Mouse (Mus musculus) thymus, postnatal 0 days (tissue): ENCODE measurements around the gene Kif3a. TPM values are rescaled to one million over a fixed set of nuclear protein-coding genes. Genes with fewer than 3 reads are reported as not detected.
"Not testable (repeated sequence)": the region's sequence is repeated elsewhere in the genome, so short reads cannot be mapped to it uniquely, and the experiment has no call there.

Source experiments
- DNase-seq: peaks from one replicate; pipeline ENCODE4 v3.0.0-alpha.2; 2015; ENCODE audit warnings: low spot score
- polyA plus RNA-seq: library from polyadenylated mRNA; unstranded; fragments of >200 nt; fragmentation: Nextera tagmentation; extraction: Ambion mirVana; gene quantifications from 2 replicates; pipeline ENCODE4 v1.2.1, GENCODE M21; 2015

The Kif3a gene
- polyA plus RNA-seq, 1 experiment from 2014 or later = 23.8 TPM

DNA sequence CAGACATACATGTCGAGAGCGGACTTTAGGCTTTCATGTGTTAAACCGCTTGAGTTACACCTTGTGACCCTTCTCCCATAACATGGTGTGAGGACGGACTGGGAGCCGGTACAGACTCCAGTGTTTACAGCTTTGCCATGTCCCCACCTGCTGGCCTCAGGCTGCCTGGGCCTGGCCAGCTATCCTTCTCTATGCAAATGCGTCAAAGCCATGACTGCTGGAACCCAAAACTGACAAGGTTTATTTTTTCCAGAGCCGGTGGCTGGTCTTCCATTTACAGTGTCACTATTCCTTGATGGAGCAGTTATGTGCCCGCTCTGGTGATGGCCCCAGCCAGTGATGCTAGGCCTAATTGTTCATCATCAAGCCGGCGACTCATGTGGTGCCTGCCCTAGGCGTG is 26.0 kb upstream of the Kif3a start:
- no peak for DNase-seq

DNA sequence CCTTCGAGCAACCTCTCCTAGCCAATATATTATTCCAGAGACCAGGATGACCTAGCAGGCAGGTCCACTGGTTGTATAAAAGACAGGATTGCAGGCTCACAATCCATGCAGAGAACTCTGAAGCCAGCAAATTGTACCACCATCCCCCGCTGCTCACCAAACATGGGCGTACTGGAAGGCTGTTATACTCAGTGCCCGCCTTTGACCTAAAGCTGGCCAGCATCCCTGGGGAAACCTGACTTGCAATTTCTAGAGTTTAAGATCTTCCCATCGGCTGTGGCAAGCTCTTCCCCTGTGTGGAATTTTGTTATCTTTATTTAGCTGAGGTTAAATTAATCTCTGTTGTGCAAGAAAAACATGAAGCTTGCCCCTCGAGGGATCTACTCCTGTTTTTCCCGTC is 24.2 kb upstream of the Kif3a start:
- no peak for DNase-seq

DNA sequence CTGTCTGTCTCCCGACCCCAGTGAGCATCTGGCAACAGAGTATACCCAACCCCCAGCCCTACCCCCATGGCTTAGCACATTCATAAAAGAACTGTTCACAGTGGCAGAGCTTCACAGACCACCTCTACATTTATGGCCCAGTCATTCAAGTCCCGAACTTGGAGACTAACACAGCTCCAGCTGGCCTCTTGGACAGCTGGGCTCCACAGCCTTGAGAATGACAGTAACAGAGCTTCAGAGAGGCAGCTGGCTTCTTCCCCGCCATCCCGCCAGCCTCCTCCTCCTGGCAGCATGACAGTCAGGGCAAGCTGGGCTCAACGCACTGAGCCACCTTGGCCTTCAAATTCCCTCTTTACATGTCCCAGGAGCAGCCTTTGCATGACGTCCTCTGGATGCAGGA is 20.9 kb upstream of the Kif3a start:
- no peak for DNase-seq

DNA sequence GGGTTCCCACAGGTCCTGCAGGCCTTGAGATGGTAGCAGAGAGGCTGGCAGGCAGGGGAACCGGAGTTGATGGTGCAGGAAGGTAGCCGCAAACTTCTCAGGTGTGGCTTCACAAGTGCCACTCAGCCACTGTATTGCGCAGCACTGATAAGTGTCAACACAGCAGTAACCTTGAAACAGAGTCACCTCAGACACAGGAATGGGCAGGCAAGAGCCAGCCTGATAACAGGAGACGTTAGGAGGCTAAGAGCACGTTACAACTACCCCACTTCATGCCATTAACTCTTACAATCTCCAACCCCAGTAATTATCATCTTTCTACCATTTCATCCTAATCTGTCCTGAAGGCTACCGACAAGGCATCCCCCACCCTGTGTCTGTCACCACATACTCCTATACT is 19.6 kb upstream of the Kif3a start:
- no peak for DNase-seq

DNA sequence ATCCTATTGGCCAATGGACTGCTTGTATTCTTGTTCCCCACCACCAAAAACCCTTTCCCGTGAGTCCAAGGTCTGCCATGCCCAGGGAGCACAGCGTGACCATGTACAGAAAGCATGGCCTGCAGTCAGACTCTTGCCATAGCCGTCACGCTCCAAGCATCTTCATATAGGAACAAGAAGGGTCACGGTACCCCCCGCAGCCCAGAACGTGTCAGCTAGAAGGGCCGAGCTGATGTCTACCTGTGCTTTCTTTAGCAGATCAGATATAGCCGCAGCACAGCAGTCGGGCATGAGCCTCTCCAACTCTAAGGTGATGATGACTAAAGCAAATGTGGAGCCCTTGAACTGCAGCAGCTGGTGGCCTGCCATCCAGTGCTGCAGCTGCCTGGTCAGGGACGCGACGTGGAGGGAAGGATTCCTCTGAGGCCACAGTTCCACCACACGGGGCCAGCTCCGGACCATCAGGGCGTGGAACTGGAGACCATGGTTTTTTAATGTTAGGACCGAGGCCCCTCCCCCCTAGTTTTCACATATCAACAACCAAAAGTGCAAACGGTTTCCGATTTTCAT is 19.1 kb upstream of the Kif3a start:
- no peak for DNase-seq

DNA sequence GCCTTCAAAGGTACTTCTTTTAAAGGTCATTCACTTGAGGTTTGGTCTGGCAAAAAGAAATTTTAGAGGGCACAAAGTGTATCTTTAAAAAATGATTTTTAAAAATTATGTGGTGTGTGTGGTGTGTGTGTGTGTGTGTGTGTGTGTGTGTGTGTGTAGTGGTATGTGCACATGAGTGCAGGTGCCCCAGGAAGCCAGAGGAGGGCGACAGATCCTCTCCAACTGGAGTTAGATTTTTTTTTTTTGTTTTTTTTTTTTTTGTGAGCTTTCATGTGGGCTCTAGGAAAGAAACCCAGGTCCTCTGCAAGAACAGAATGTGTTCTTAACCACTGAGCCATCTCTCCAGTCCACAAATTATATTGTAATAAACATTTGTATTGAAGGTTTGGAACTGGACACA is 16.5 kb upstream of the Kif3a start:
- DNase-seq = no peak

DNA sequence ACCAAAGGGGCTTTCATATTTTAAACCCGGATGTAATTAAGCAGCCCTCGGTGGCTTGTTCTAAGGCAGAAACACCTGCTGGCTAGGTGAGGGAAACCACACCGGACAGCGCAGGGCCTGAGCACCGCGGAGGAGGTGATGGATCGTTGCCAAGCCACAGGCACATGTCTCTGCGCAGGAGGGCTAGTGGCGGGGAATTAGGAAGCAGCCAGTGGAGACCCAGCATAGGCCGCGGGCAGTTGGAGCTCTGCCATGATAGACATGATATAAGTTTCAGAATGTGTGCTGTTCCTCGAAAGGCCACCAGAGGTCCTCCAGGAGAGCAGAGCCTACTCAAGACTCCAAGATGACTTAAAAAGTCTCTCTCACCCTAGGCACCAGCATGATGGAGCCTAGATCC is 15.4 kb upstream of the Kif3a start:
- peak; percentile 11 for DNase-seq

DNA sequence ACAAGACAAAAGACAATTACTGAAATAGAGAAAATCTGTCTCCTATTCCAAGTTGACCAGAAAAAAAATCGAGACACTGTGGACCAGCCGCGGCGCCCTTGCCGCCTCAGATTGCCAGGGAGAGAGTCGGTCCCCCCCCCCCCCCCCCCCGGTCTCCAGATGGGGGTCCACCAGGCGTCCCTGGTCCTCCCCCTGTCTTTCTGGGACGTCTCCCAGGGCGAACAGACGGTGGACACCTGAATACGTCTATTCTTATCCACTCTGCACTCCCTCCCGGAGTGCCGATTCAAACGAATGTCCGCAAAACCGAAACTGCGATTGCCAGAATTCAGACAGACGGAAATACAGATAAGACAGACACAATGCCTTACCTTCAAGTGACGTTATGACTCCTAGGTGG is 10.7 kb upstream of the Kif3a start:
- not testable (repeated sequence) for DNase-seq

DNA sequence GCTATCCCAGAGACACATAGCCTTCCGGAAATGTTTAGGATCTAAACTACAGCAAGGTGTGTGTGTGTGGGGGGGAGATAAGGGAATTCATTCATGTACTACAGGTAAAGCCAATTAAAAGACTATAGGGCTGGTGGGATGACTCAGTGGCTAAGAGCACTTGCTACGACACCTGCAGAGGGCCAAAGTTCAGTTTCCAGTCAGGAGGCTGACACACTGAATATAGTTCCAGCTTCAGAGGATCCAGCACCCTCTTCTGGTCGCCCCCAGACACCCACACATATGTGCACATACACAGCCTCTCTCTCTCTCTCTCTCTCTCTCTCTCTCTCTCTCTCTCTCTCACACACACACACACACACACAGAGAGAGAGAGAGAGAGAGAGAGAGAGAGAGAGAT is 9.2 kb upstream of the Kif3a start:
- DNase-seq = not testable (repeated sequence)

DNA sequence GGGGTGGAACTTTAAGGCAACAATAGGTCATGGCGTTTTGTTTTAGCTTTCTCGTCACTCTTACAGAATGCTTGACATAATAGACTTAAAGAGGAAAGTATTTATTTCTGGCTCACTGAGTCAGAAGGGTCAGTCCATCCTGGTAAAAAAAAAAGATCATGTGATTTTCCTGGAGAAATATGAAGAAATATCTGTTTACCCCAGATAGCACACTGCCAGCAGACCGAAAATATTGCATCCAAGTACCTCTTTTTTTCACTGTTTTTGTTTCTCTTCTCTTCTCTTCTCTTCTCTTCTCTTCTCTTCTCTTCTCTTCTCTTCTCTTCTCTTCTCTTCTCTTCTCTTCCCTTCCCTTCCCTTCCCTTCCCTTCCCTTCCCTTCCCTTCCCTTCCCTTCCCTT is 7.2 kb upstream of the Kif3a start:
- DNase-seq = not testable (repeated sequence)

DNA sequence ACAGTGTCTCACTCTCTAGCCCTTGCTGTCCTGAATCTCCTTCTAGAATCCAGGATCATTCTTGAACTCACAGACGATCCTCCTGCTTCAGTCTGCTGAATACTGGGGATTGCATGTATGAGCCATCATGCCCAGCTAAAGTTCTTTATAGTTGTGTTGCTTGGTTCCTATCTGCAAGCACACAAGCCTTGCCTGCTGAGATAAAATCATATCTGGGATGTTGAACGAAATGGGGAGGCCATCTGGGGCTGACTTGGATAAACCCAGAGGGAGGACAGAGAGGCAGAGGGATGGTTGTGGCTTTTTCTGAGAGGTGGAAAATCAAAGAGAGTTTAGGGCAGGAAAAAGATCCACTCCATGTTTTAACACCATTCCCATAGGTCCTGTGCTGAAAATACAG is 5.2 kb upstream of the Kif3a start:
- no peak for DNase-seq

DNA sequence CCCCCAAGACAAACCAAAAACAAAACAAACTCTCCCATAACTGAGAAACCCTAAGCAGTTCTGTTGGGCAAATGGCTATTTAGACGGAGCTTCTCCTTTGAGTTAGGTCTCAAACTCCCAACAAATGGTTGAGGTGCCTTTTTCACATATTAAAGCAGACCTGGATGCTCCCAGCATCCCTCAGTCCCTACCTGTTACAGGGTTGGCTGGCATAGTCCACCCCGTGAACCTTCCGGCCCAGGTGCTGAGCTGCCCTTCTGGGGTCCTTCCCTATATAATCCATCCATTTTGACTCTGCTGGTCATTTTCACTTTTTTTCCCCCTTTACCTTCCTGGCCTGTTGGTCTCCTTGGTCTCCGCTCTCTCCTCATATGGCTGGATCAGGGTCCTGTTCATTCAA is 533 bp upstream of the Kif3a start:
- no peak for DNase-seq

DNA sequence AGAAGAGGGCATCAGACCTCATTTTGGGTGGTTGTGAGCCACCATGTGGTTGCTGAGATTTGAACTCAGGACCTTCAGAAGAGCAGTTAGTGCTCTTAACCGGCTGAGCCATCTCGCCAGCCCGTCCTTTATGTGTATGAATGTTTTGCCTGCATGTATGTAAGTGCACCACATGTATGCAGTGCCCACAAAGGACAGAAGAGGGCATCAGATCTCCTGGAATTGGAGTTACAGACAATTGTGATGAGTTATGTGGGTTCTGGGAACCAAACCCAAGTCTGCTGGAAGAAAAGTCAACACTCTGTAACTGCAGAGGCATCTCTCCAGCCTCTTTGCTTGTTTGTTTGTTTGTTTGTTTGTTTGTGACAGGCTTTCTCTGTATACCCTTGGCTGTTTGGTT is 13.4 kb downstream of the Kif3a start:
- no peak for DNase-seq

DNA sequence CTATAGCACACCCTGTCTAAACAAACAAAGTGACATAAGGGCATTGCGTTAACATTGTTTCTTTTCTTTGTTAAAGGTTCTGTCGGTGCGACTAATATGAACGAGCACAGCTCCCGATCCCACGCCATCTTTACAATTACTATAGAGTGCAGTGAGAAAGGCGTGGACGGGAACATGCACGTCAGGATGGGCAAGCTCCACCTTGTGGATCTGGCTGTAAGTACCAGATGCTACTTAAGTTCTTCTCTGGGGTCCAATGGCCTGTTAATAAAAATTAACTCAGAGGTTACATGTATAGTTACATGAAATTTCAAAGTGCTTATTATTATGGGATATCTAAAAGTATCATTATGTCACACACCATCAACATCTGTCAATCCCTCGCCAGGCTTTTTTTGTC is 16.0 kb downstream of the Kif3a start:
- DNase-seq = no peak

DNA sequence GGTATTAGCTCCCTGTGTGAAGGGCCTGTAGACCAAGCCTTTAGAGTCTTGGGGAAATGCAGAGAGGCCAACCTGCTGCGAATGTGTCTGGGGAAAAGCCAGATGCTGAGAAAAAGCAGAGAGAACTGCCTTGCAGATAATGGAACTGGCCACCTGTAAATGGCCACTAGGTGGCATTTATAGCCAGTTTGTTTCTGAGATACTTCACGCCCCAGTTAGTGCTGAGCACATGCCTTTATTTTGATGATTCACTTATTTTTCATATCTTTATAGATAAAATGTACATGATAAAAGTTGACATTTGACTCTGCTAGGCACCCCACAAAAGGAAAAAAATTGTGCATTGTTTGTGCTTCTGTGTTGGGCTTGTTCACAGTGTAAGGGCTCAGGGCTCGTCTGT is 17.7 kb downstream of the Kif3a start:
- DNase-seq = peak; percentile 31

DNA sequence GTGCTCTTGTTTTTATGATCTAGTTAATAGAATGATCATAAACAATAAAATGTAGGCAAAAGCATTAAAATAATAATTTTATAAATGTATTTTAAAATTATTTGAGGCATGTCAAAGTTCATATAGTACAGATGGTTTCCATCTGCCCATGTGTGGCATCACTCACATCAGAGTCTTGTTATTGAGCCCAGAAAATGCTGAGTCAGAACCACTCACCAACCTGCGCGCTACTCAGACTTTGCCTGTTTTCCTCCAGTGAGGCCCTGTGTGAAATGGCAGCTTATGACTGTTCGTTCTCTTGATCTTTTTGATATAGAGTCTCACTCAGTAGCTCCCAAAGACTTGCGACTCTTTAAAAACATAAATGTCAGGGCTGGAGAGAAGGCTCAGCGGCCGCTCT is 18.3 kb downstream of the Kif3a start:
- DNase-seq = no peak

DNA sequence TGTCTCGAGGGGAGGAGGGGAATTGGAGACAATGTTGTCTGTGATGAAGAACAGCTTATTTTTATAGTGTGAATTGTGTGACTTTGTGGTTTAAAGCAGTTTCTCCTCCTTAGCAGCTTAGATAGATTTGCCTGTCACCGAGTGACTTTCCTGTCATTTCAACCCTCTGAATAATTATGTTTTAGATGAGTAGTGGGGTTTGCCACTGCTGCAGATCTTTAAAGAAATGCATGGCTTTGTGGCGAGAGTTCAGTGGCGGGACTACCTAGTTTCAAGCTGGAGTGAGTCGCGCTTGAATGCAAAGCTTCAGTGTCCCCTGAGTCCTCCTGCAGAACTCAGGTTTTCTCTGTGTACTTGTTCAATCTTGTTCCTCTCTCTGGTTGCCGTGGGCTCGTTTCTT is 21.1 kb downstream of the Kif3a start:
- DNase-seq = no peak

DNA sequence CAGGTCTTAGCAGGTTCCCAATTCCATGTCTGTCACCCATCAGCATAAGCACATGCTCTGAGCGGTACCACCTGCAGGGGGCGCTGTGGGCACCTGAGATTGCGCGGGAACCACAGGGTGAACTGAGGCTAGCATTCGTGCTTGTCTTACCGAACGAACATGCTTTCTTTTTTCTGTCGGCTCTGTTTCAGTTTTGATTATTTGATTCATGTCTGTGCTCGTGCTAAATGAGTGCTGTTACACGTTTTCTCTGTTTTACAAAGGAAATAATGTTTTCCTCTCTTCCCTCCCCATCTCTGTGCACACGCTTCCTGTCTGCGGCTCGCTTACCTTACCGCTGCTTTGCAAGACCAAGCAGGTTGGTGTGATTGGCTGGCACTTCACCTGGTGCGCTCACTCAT is 23.2 kb downstream of the Kif3a start:
- DNase-seq = peak; percentile 70

DNA sequence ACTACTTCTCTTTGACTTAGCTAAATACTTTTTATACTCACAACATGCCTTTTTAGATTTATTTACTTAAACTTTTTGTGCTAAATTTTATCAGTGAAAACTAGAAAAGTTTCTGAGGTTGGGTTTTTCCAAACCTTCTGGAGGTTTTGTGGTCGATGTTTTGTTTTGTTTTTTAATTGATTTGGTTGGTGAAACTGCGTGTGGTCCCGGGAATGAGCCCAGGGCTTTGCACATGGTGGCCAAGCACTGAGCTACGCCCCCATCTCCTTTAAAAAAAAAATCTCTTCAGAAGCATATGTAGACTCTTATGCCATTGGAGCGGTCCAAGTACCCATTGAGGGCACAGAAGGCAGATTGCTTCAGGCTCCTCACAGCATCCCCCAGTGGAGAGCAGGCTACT is 23.9 kb downstream of the Kif3a start:
- DNase-seq = no peak

DNA sequence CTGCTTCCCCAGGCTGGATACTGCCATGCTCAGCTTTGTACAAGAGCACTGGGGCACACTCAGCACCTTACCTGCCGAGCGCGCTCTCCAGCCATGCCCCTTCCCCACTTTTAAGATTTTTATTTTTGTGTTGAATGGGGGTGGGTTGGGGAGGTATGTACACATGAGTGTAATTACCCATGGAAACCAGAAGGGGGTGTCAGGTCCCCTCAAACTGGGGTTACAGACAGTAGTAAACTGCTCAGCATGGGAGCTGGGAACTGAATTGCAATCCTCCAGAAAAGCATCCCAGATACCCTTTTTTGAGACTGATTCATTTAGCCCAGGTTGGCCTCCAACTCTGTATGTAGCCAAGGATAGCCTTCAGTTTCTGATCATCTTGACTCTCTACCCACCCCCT is 37.8 kb downstream of the Kif3a start:
- no peak for DNase-seq

DNA sequence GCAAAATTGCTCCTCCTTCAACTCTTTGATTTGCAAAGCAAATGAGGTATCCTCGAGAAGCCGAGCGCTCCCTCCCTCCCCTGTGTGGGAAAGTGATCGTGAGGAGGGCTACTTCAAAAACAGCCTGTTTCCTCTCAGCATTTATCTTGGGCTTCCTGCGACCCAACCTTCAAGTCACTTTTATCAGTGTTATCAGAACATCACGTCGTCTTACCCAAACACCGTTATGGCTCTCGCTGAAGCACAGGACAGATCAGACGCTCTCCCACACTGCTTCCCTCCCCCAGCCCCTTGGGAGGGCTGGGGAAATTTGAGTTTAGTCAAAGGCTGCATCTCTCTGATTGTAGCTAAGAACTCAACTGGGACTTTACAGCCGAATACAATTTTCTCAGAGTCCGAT is 38.4 kb downstream of the Kif3a start:
- no peak for DNase-seq

DNA sequence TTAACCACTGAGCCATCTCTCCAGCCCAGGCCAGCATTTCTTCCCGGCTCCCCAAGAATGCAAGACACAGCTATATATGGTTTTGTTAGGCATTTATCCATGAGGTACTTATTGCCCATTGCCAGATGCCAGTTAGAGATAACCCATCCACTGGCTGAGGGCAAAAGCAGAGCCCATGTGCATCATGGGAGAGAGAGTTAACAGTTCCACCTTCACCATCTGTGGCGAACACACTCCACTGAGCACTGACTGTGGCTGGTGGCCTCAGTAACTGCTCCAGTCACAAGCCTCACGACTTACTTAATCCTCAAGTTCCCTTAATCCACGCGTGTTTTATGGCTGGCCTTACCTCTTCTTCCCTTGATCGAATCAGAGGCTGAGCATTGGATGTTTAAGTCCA is 42.1 kb downstream of the Kif3a start:
- no peak for DNase-seq

DNA sequence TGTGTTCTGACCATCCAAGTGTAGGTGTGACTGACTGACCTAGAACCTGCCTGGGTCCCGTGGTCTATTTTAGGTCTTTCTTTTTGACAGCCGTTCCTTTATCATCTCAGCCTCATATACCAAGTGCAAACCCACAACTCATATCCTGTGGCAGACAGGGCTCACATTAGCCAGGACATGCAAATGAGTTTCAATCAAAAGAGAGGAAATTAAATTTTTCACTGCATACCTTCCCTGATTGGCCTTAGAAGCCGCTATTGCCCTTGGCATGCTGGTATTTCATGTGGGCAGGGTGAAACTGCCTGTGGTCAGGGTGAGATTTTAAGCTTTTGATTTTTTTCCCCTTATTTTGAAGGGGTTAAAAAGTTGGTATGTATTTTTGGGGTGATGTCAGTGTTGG is 42.5 kb downstream of the Kif3a start:
- no peak for DNase-seq

DNA sequence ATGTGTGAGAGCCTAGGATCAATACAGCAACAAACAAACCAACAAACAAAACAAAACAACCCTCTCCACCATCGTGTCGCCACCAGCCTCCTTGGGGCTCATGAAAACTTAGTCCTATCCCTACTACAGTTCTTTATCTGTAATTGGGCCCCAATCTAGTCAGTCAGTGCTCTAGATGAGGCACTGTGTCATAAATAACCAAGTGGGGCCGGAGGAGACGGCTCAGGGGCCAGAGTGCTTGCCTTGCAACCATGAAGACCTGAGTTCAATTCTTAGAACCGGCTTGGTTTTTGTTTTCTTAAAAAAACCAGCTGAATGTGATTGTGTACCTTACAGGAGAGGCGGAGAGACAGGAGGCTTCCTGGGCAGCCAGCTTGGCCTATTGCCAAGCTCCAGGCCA is 48.0 kb downstream of the Kif3a start:
- no peak for DNase-seq
